ENCODE assay signal across 10 mouse cellular contexts in the genomic region with DNA sequence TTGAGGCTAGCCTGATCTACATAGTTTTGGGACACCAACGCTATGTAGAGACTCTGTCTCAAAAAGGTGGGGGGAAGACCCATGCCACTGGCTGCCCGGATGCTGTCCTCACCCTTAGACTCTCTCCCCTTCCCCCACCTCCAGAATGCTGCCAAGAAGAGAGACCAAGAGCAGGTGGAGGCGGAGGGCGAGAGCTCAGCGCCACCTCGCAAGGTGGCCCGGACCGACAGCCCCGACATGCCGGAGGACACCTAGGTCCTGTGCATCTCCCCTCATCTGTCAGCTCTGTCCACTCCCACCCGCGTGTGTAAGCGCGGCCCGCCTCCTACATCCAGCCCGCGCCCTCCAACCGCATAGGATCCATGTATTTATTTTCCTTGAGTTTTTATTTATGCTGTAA.
"Had no signal": no experiment of that assay in that cellular context is flagged by ENCODE, and none has a peak within 500 bp of the region (broad histone marks: within the 10 kb centered on the region; RNA-seq: fewer than 3 reads in every experiment).

No protein-coding gene starts in this region.

- DNase-seq: gastrocnemius, adult 2 months; gastrocnemius, postnatal 10 days; gastrocnemius, postnatal 25 days; heart, postnatal 14 days; heart, postnatal 4 days; kidney, adult 18-20 months; kidney, adult 9 months; kidney, postnatal 4 days; liver; liver, embryonic 13.5 days had no signal
